Mouse (Mus musculus): Measurements from ENCODE around the gene Rhot2.

GRCm38 (mm10) chr17:25840519-25840918, 4.1 kb downstream of the Rhot2 start:
- TF ChIP-seq EP300 (IDR thresholded peaks at IDR 0.05; ENCODE audit: low read depth) (no peak), CTCF (IDR thresholded peaks at IDR 0.05; ENCODE audit: low read depth) (no peak)

Measured in liver, postnatal 0 days (tissue).